ENCODE assay signal across 8 mouse cellular contexts in genomic region chr3:60516054-60516674, GRCm38 (mm10). TPM values are rescaled to one million over a fixed set of nuclear protein-coding genes. Genes with fewer than 3 reads are reported as not detected.
A peak's percentile ranks its signal among the peaks of the same experiment; 100 is the strongest.
DNase-seq lines count a peak whose midpoint lies in the region; ATAC-seq and TF ChIP-seq lines count a peak whose summit lies in the region.

No protein-coding gene starts in this region.

- no peak overlapping the region for H3K27ac ChIP-seq in left cerebral cortex, adult 2 months
- H3K27ac ChIP-seq in embryonic facial prominence, embryonic 10.5 days (replicated peaks): peak overlapping the region; percentile 45; the same call in 1 of the 2 replicates
- no peak overlapping the region for H3K27ac ChIP-seq in liver, embryonic 11.5 days (ENCODE audit: low read depth, low read length)

- DNase-seq in left cerebral cortex, adult 2 months (ENCODE audit: extremely low spot score in 1 of 2, low spot score in 2 of 2): peak in 1 of 2 experiments; percentile 50
- DNase-seq in left cerebral cortex, postnatal 36 days (ENCODE audit: low spot score in 2 of 2): no peak
- DNase-seq in T-cell, adult 2 months (ENCODE audit: low spot score): peak; percentile 94
- peak; percentile 45 for DNase-seq in embryonic facial prominence, embryonic 10.5 days (ENCODE audit: low spot score)
- peak; percentile 63 to 66 for DNase-seq in heart, postnatal 14 days
- no peak for DNase-seq in liver, embryonic 11.5 days (ENCODE audit: low spot score)
- peak; percentile 32 for DNase-seq in retina, embryonic 14.5 days (ENCODE audit: low spot score)
- DNase-seq in urinary bladder, postnatal 4 days (ENCODE audit: low spot score in 2 of 2): no peak

- intact Hi-C loops in left cerebral cortex, adult 2 months (cut with DNase I): no loop called here
- intact Hi-C loops in left cerebral cortex, postnatal 36 days (cut with DNase I): no loop called here
- intact Hi-C loops in heart, postnatal 14 days (cut with DNase I): loop anchor here (5.0 kb wide), 1 partner anchor 86 kb away; no protein-coding TSS in a partner anchor

- peak overlapping the region; percentile 2; the same call in 1 of the 2 replicates for H3K4me2 ChIP-seq in liver, embryonic 11.5 days

- no peaks in the 10 kb centered on the region for H3K36me3 ChIP-seq in embryonic facial prominence, embryonic 10.5 days (replicated peaks)
- H3K36me3 ChIP-seq in liver, embryonic 11.5 days (ENCODE audit: control insufficient read depth, insufficient read depth, low read length): no peaks in the 10 kb centered on the region

- H3K9ac ChIP-seq in liver, embryonic 11.5 days (ENCODE audit: low read depth, low read length): no peak overlapping the region

- peak; percentile 29 for TF ChIP-seq CTCF in left cerebral cortex, adult 2 months (IDR thresholded peaks at IDR 0.05)

- no peaks in the 10 kb centered on the region for H3K9me3 ChIP-seq in embryonic facial prominence, embryonic 10.5 days
- H3K9me3 ChIP-seq in liver, embryonic 11.5 days (ENCODE audit: control insufficient read depth, low read length): no peaks in the 10 kb centered on the region

- 36% methylated on average over 12 of the region's 12 CpGs for WGBS in embryonic facial prominence, embryonic 10.5 days
- WGBS in liver, embryonic 11.5 days: 40% methylated on average over 12 of the region's 12 CpGs

- peaks cover 37% of the 10 kb centered on the region for H3K4me1 ChIP-seq in embryonic facial prominence, embryonic 10.5 days
- peaks cover 24% of the 10 kb centered on the region for H3K4me1 ChIP-seq in liver, embryonic 11.5 days (replicated peaks; ENCODE audit: control insufficient read depth, insufficient read depth, low read length)

- H3K4me3 ChIP-seq in left cerebral cortex, adult 2 months: peak overlapping the region; percentile 4; the same call in 1 of the 2 replicates
- H3K4me3 ChIP-seq in embryonic facial prominence, embryonic 10.5 days: no peak overlapping the region
- H3K4me3 ChIP-seq in liver, embryonic 11.5 days (ENCODE audit: low read depth, low read length): no peak overlapping the region

- peak; percentile 63 for ATAC-seq in liver, embryonic 11.5 days (replicated peaks; ENCODE audit: low FRiP score)

- H3K27me3 ChIP-seq in embryonic facial prominence, embryonic 10.5 days (replicated peaks; ENCODE audit: low read depth, poor library complexity, severe bottlenecking): no peaks in the 10 kb centered on the region
- no peaks in the 10 kb centered on the region for H3K27me3 ChIP-seq in liver, embryonic 11.5 days (replicated peaks; ENCODE audit: control insufficient read depth, insufficient read depth, low read length)

RNA-seq across cellular contexts. Expression of gene Mbnl1, which starts 43.5 kb away (rescaled TPM):
- 100 to 1,000 TPM; 142 to 145 TPM for total RNA-seq in left cerebral cortex, adult 2 months (2021)
- total RNA-seq in left cerebral cortex, postnatal 36 days (2021): 100 to 1,000 TPM; 125 to 154 TPM
- 52.2 and 55.0 TPM in 2 replicates for polyA plus RNA-seq in embryonic facial prominence, embryonic 10.5 days (2016; fragmentation: Nextera tagmentation; extraction: Ambion mirVana)
- total RNA-seq in heart, postnatal 14 days (2021): 100 to 1,000 TPM; 182 to 189 TPM
- polyA plus RNA-seq in liver, embryonic 11.5 days (2014; fragmentation: Nextera tagmentation; extraction: Ambion mirVana): 242 and 268 TPM in 2 replicates

Comparison
In these comparisons a context has a peak if more than half of its experiments do, and no peak if none do; other contexts are left out.
1. DNase-seq: peak in T-cell, adult 2 months (single experiment), embryonic facial prominence, embryonic 10.5 days (single experiment), heart, postnatal 14 days (2 of 2) and retina, embryonic 14.5 days (single experiment); none in left cerebral cortex, postnatal 36 days (0 of 2), liver, embryonic 11.5 days (single experiment) and urinary bladder, postnatal 4 days (0 of 2).